Mouse (Mus musculus) E14TG2a.4 (cell line): ENCODE data around the gene Lrrc61.

ENCODE experiments used
- H3K27me3 ChIP-seq: 2 replicates; pipeline ENCODE4 v1.6.1; 2014; ENCODE audit warnings: low read length, control low read depth; ENCODE audit not compliant: insufficient read depth
- H3K36me3 ChIP-seq: 2 replicates; pipeline ENCODE4 v1.6.1; 2014; ENCODE audit warnings: low read length, control low read depth; ENCODE audit not compliant: insufficient read depth
- H3K4me1 ChIP-seq: replicated peaks from 2 replicates; pipeline ENCODE4 v1.6.1; 2014; ENCODE audit warnings: low read depth, low read length, control low read depth
- H3K4me3 ChIP-seq: replicated peaks from 2 replicates; pipeline ENCODE4 v1.5.1; 2014; ENCODE audit warnings: mild to moderate bottlenecking, low read length
- H3K9me3 ChIP-seq: 2 replicates; pipeline ENCODE4 v1.6.1; 2014; ENCODE audit warnings: low read length, control low read depth
- CTCF ChIP-seq: conservative IDR thresholded peaks from 2 replicates; pipeline ENCODE4 v1.5.1; 2014; ENCODE audit warnings: low read length
- NANOG ChIP-seq: IDR thresholded peaks from 2 replicates; pipeline ENCODE4 v1.6.1; 2014; ENCODE audit warnings: borderline replicate concordance, low read length, mixed read lengths
- POU5F1 ChIP-seq: IDR thresholded peaks from 2 replicates; pipeline ENCODE4 v1.6.1; 2014; ENCODE audit warnings: low read length, borderline replicate concordance

Gene Lrrc61

DNA sequence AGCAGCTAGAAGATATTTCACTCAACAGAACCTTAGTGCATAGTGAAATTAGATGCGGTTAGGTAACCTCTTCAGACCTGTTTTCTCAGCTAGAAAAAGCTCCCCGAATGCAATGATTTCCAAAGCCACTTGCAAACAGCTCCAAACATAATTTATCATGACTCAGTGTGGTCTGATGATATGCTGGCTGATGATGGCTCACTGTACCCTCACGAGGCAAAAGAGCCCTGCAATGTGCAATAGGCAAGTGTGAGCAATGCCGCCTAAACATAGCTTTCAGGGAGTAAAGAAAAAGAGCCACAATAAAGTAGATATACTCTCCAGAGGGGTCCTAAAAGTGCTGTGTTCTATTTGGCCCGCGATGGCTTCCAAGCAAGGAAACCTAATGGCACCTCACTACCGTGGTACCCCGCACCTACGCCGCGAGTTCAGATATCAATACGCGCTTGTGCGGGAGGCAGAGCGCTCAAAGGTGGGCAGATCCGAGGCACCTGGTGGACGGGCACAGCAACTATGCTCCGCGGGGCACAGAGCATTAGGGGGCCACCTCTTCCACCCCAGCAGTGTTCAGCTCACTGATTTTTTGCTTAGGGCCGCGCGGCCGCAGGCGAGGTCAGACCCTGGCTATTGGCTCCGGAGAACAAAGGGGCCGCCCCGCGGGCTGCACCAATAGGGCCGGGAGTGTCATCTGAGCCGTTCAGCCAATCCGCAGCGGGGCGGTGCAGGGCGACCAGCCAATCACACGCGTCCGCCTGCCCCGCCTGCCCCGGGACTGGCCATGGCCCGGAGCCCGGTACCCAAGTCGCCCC lies 46.9 kb downstream of the Lrrc61 start, which contains the start of gene Zfp775:
Zfp775 (plus strand) TSS at position 793 of the 809 bp plus-strand sequence.
- H3K4me3 ChIP-seq, result peak within 1 kb of the TSS; percentile 83
- H3K27me3 ChIP-seq, result peaks cover 64% of the 10 kb centered on the region
- peaks cover 9% of the 10 kb centered on the region; the same call in 1 of the 2 replicates for H3K36me3 ChIP-seq
- H3K9me3 ChIP-seq, result no peaks in the 10 kb centered on the region
- H3K4me1 ChIP-seq, result peaks cover 36% of the 10 kb centered on the region
- TF ChIP-seq NANOG, result no peak
- TF ChIP-seq POU5F1, result no peak
- TF ChIP-seq CTCF, result no peak

GRCm38 (mm10) chr6:48602080-48602741 lies 47.6 kb downstream of the Lrrc61 start:
- Histone ChIP-seq H3K4me1 (peaks cover 29% of the 10 kb centered on the region), H3K27me3 (peaks cover 56% of the 10 kb centered on the region), H3K36me3 (peaks cover 9% of the 10 kb centered on the region; the same call in 1 of the 2 replicates), H3K9me3 (no peaks in the 10 kb centered on the region), H3K4me3 (peak overlapping the region; percentile 83)
- TF ChIP-seq POU5F1 (no peak), NANOG (no peak), CTCF (no peak)

GRCm38 (mm10) chr6:48608124-48608523 lies 53.5 kb downstream of the Lrrc61 start:
- Histone ChIP-seq H3K4me3 (no peak overlapping the region), H3K9me3 (no peaks in the 10 kb centered on the region), H3K4me1 (peaks cover 22% of the 10 kb centered on the region), H3K36me3 (peaks cover 4% of the 10 kb centered on the region), H3K27me3 (peaks cover 2% of the 10 kb centered on the region; the same call in 1 of the 2 replicates)
- TF ChIP-seq CTCF (no peak), NANOG (no peak)

GRCm38 (mm10) chr6:48609512-48609911 lies 54.9 kb downstream of the Lrrc61 start:
- peaks cover 17% of the 10 kb centered on the region for H3K36me3 ChIP-seq
- no peaks in the 10 kb centered on the region; the same call in 1 of the 2 replicates for H3K27me3 ChIP-seq
- no peak for TF ChIP-seq POU5F1
- no peak for TF ChIP-seq CTCF
- TF ChIP-seq NANOG, result no peak
- H3K4me1 ChIP-seq, result peaks cover 21% of the 10 kb centered on the region
- H3K4me3 ChIP-seq, result no peak overlapping the region
- no peaks in the 10 kb centered on the region; the same call in 1 of the 2 replicates for H3K9me3 ChIP-seq

GRCm38 (mm10) chr6:48610657-48611056 lies 56.1 kb downstream of the Lrrc61 start:
- Histone ChIP-seq H3K36me3 (peaks cover 19% of the 10 kb centered on the region), H3K9me3 (no peaks in the 10 kb centered on the region; the same call in 1 of the 2 replicates), H3K4me1 (peaks cover 21% of the 10 kb centered on the region), H3K4me3 (no peak overlapping the region), H3K27me3 (no peaks in the 10 kb centered on the region; the same call in 1 of the 2 replicates)
- TF ChIP-seq CTCF (no peak), NANOG (no peak), POU5F1 (no peak)

DNA sequence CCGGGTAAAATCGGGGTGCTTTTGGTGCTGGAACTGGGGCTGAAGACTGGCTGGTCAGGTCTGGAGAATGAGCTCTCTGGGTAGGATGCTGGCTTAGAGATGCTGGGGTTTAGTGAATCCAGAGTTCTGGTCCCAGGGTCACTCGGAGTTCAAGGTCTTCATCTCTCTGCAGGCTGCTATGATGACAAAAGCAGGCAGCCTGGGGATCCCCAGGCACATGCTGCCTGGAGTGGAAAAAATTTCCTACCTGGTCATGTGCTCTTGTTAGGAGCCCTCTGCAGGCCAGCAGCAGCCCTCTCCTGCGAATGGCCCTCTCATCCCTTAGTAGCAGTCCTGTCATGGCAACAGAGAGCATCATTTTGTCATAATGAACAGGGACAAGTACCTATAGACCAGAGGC lies 58.9 kb downstream of the Lrrc61 start:
- no peak overlapping the region for H3K4me3 ChIP-seq
- TF ChIP-seq NANOG (no peak), POU5F1 (no peak), CTCF (no peak)

GRCm38 (mm10) chr6:48614756-48615155 lies 60.2 kb downstream of the Lrrc61 start:
- Histone ChIP-seq H3K36me3 (peaks cover 19% of the 10 kb centered on the region), H3K4me3 (no peak overlapping the region), H3K9me3 (no peaks in the 10 kb centered on the region; the same call in 1 of the 2 replicates), H3K27me3 (peaks cover 14% of the 10 kb centered on the region), H3K4me1 (peaks cover 10% of the 10 kb centered on the region)
- TF ChIP-seq CTCF (no peak), POU5F1 (no peak), NANOG (no peak)

More for the DNA sequence above, 58.9 kb downstream of the Lrrc61 start:
- no peaks in the 10 kb centered on the region; the same call in 1 of the 2 replicates for H3K9me3 ChIP-seq
- H3K36me3 ChIP-seq, result peaks cover 19% of the 10 kb centered on the region
- peaks cover 3% of the 10 kb centered on the region; the same call in 1 of the 2 replicates for H3K27me3 ChIP-seq
- peaks cover 11% of the 10 kb centered on the region for H3K4me1 ChIP-seq

DNA sequence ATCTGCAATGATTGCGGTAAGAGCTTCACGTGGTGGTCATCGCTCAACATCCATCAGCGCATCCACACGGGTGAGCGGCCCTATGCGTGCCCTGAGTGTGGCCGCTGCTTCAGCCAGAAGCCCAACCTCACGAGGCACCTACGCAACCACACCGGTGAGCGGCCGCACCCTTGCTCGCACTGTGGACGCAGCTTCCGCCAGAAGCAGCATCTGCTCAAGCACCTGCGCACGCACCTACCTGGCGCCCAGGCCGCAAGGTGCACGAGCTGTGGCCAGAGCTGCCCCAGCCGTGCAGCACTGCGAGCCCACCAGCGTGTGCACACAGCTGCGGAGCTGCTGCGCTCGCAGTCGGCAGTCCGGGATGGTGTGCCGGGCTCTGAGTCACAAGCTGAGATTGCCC lies 65.4 kb downstream of the Lrrc61 start:
- peak overlapping the region; percentile 77 for H3K4me3 ChIP-seq
- peaks cover 37% of the 10 kb centered on the region for H3K4me1 ChIP-seq
- no peak for TF ChIP-seq CTCF
- no peak for TF ChIP-seq POU5F1
- no peak for TF ChIP-seq NANOG
- H3K27me3 ChIP-seq, result peaks cover 38% of the 10 kb centered on the region
- H3K36me3 ChIP-seq, result no peaks in the 10 kb centered on the region; the same call in 1 of the 2 replicates
- H3K9me3 ChIP-seq, result no peaks in the 10 kb centered on the region
